Mouse (Mus musculus) limb, embryonic 10.5 days (tissue): ENCODE measurements around the gene Prkar2b. TPM values are rescaled to one million over a fixed set of nuclear protein-coding genes. Genes with fewer than 3 reads are reported as not detected.

Experiments used
- DNase-seq: peaks from one replicate; pipeline ENCODE4 v3.0.0-alpha.2; 2017; ENCODE audit warnings: low spot score
- H3K27ac ChIP-seq: fragments of 300-500 bp; sonication (generic); 2 replicates; pipeline ENCODE4 v1.5.1; 2016; ENCODE audit warnings: mild to moderate bottlenecking
- H3K27me3 ChIP-seq: fragments of 300-500 bp; sonication (generic); 2 replicates; pipeline ENCODE4 v1.6.1; 2016; ENCODE audit warnings: low read depth, mild to moderate bottlenecking; ENCODE audit not compliant: poor library complexity, severe bottlenecking
- H3K36me3 ChIP-seq: fragments of 300-500 bp; sonication (generic); 2 replicates; pipeline ENCODE4 v1.6.1; 2016; ENCODE audit warnings: mild to moderate bottlenecking, moderate library complexity
- H3K4me1 ChIP-seq: fragments of 300-500 bp; sonication (generic); 2 replicates; pipeline ENCODE4 v1.6.1; 2016
- H3K4me3 ChIP-seq: fragments of 300-500 bp; sonication (generic); 2 replicates; pipeline ENCODE4 v1.5.1; 2016; ENCODE audit warnings: mild to moderate bottlenecking, moderate library complexity
- H3K9me3 ChIP-seq: fragments of 300-500 bp; sonication (generic); replicated peaks from 2 replicates; pipeline ENCODE4 v1.6.1; 2016; ENCODE audit warnings: mild to moderate bottlenecking
- WGBS: fragments of 180-500 bp; shearing (Covaris S2); methylation state at CpG from one replicate; pipeline ENCODE4 v1.1.7; 2016; 5-methylcytosine and 5-hydroxymethylcytosine counted together
- polyA plus RNA-seq: library from polyadenylated mRNA; unstranded; fragments of >200 nt; fragmentation: Nextera tagmentation; extraction: Ambion mirVana; gene quantifications from 2 replicates; pipeline ENCODE4 v1.2.1, GENCODE M21; 2016

The Prkar2b gene
- polyA plus RNA-seq, 1 experiment from 2014 or later, result 24.8 TPM

- Histone ChIP-seq H3K9me3 (no peaks in the 10 kb centered on the region), H3K4me1 (no peaks in the 10 kb centered on the region), H3K27ac (no peak overlapping the region), H3K4me3 (no peak overlapping the region), H3K36me3 (no peaks in the 10 kb centered on the region), H3K27me3 (no peaks in the 10 kb centered on the region)
- 92% methylated on average over 3 of the region's 3 CpGs for WGBS
- DNase-seq, result no peak
Observed at GRCm38 (mm10) chr12:32085856-32086255, 24.8 kb upstream of the Prkar2b start.

- H3K4me3 ChIP-seq, result no peak overlapping the region
- H3K9me3 ChIP-seq, result no peaks in the 10 kb centered on the region
- H3K4me1 ChIP-seq, result no peaks in the 10 kb centered on the region
- no peak for DNase-seq
- H3K36me3 ChIP-seq, result no peaks in the 10 kb centered on the region
- H3K27me3 ChIP-seq, result no peaks in the 10 kb centered on the region
- no peak overlapping the region for H3K27ac ChIP-seq
Observed at GRCm38 (mm10) chr12:32085189-32085588, 24.1 kb upstream of the Prkar2b start.

- no peak for DNase-seq
- no peaks in the 10 kb centered on the region for H3K27me3 ChIP-seq
- 67% methylated on average over 5 of the region's 5 CpGs for WGBS
- H3K4me3 ChIP-seq, result no peak overlapping the region
- H3K4me1 ChIP-seq, result no peaks in the 10 kb centered on the region
- H3K36me3 ChIP-seq, result no peaks in the 10 kb centered on the region
- H3K27ac ChIP-seq, result no peak overlapping the region
- no peaks in the 10 kb centered on the region for H3K9me3 ChIP-seq
Observed at GRCm38 (mm10) chr12:32084601-32085000, 23.5 kb upstream of the Prkar2b start.

- Histone ChIP-seq H3K36me3 (no peaks in the 10 kb centered on the region), H3K27me3 (no peaks in the 10 kb centered on the region), H3K9me3 (no peaks in the 10 kb centered on the region), H3K4me3 (no peak overlapping the region), H3K27ac (no peak overlapping the region), H3K4me1 (no peaks in the 10 kb centered on the region)
- DNase-seq, result no peak
- 79% methylated on average over 9 of the region's 9 CpGs for WGBS
Observed at GRCm38 (mm10) chr12:32080692-32081091, 19.6 kb upstream of the Prkar2b start.

GRCm38 (mm10) chr12:32077403-32077802, 16.3 kb upstream of the Prkar2b start:
- no peaks in the 10 kb centered on the region for H3K27me3 ChIP-seq
- WGBS, result 95% methylated on average over 6 of the region's 6 CpGs
- DNase-seq, result no peak

GRCm38 (mm10) chr12:32075831-32076715, 15.0 kb upstream of the Prkar2b start:
- H3K4me1 ChIP-seq, result no peaks in the 10 kb centered on the region
- H3K36me3 ChIP-seq, result no peaks in the 10 kb centered on the region
- no peaks in the 10 kb centered on the region for H3K27me3 ChIP-seq
- H3K27ac ChIP-seq, result no peak overlapping the region
- H3K9me3 ChIP-seq, result no peaks in the 10 kb centered on the region
- 80% methylated on average over 10 of the region's 10 CpGs for WGBS
- H3K4me3 ChIP-seq, result no peak overlapping the region
- no peak for DNase-seq

More at GRCm38 (mm10) chr12:32077403-32077802, 16.3 kb upstream of the Prkar2b start:
- Histone ChIP-seq H3K4me1 (no peaks in the 10 kb centered on the region), H3K27ac (no peak overlapping the region), H3K9me3 (no peaks in the 10 kb centered on the region), H3K36me3 (no peaks in the 10 kb centered on the region), H3K4me3 (no peak overlapping the region)

- Histone ChIP-seq H3K27me3 (no peaks in the 10 kb centered on the region), H3K36me3 (no peaks in the 10 kb centered on the region), H3K9me3 (no peaks in the 10 kb centered on the region), H3K4me3 (no peak overlapping the region), H3K27ac (no peak overlapping the region), H3K4me1 (no peaks in the 10 kb centered on the region)
- no peak for DNase-seq
- WGBS, result 87% methylated on average over 6 of the region's 6 CpGs
Observed at GRCm38 (mm10) chr12:32074271-32074670, 13.2 kb upstream of the Prkar2b start.

- Histone ChIP-seq H3K36me3 (no peaks in the 10 kb centered on the region), H3K9me3 (no peaks in the 10 kb centered on the region), H3K4me1 (peaks cover 4% of the 10 kb centered on the region), H3K27ac (no peak overlapping the region), H3K4me3 (no peak overlapping the region), H3K27me3 (no peaks in the 10 kb centered on the region)
- WGBS, result 54% methylated on average over 5 of the region's 5 CpGs
- no peak for DNase-seq
Observed at GRCm38 (mm10) chr12:32066004-32066403, 4.9 kb upstream of the Prkar2b start.

GRCm38 (mm10) chr12:32060247-32061089, 628 bp downstream of the Prkar2b start:
- no peak for DNase-seq
- Histone ChIP-seq H3K4me3 (peak overlapping the region; percentile 86), H3K27ac (peak overlapping the region; percentile 97), H3K27me3 (no peaks in the 10 kb centered on the region), H3K36me3 (0 out of 2 replicates have a peak, but pooled peaks cover 3% of the 10 kb centered on the region), H3K4me1 (peaks cover 12% of the 10 kb centered on the region), H3K9me3 (no peaks in the 10 kb centered on the region; the same call in 1 of the 2 replicates)
- 1% methylated on average over 66 of the region's 66 CpGs for WGBS

GRCm38 (mm10) chr12:32059707-32060106, 1.4 kb downstream of the Prkar2b start:
- DNase-seq, result no peak
- 36% methylated on average over 6 of the region's 6 CpGs for WGBS
- Histone ChIP-seq H3K4me1 (peaks cover 12% of the 10 kb centered on the region), H3K27ac (peak overlapping the region; percentile 53; the same call in 1 of the 2 replicates), H3K36me3 (0 out of 2 replicates have a peak, but pooled peaks cover 3% of the 10 kb centered on the region), H3K9me3 (no peaks in the 10 kb centered on the region; the same call in 1 of the 2 replicates), H3K4me3 (peak overlapping the region; percentile 86), H3K27me3 (no peaks in the 10 kb centered on the region)

GRCm38 (mm10) chr12:32059135-32059534, 2.0 kb downstream of the Prkar2b start:
- Histone ChIP-seq H3K9me3 (no peaks in the 10 kb centered on the region; the same call in 1 of the 2 replicates), H3K4me1 (peaks cover 12% of the 10 kb centered on the region), H3K4me3 (no peak overlapping the region), H3K27me3 (no peaks in the 10 kb centered on the region), H3K27ac (no peak overlapping the region), H3K36me3 (0 out of 2 replicates have a peak, but pooled peaks cover 3% of the 10 kb centered on the region)
- DNase-seq, result no peak
- WGBS, result 87% methylated on average over 2 of the region's 2 CpGs

GRCm38 (mm10) chr12:32057461-32058199, 3.5 kb downstream of the Prkar2b start:
- no peaks in the 10 kb centered on the region for H3K27me3 ChIP-seq
- H3K27ac ChIP-seq, result no peak overlapping the region
- WGBS, result 81% methylated on average over 12 of the region's 12 CpGs
- DNase-seq, result no peak
- no peak overlapping the region for H3K4me3 ChIP-seq
- peaks cover 20% of the 10 kb centered on the region for H3K4me1 ChIP-seq
- H3K36me3 ChIP-seq, result 0 out of 2 replicates have a peak, but pooled peaks cover 3% of the 10 kb centered on the region
- H3K9me3 ChIP-seq, result no peaks in the 10 kb centered on the region; the same call in 1 of the 2 replicates
